9 mouse cellular contexts compared by ENCODE assay signal in genomic region chr9:50235908-50236307, GRCm38 (mm10).
DNase-seq lines count a peak whose midpoint lies in the region; ATAC-seq and TF ChIP-seq lines count a peak whose summit lies in the region.
"Had no signal": no experiment of that assay in that cellular context is flagged by ENCODE, and none has a peak within 500 bp of the region (broad histone marks: within the 10 kb centered on the region; RNA-seq: fewer than 3 reads in every experiment).

No protein-coding gene starts in this region.

- TF ChIP-seq POLR2A in kidney, adult 2 months (IDR thresholded peaks at IDR 0.05; ENCODE audit: low read depth, low read length), result no peak
- no peak for TF ChIP-seq POLR2A in brain, embryonic 14.5 days (IDR thresholded peaks at IDR 0.05; ENCODE audit: borderline replicate concordance, extremely low read depth, insufficient read depth, insufficient read length, poor library complexity, severe bottlenecking)

- no peaks in the 10 kb centered on the region for H3K4me1 ChIP-seq in kidney, adult 2 months (ENCODE audit: control insufficient read depth, insufficient read depth, low read length)
- H3K4me1 ChIP-seq in kidney, embryonic 16.5 days (ENCODE audit: insufficient read depth, low read length), result no peaks in the 10 kb centered on the region
- H3K4me1 ChIP-seq in forebrain, embryonic 15.5 days, result peaks cover 23% of the 10 kb centered on the region
- peaks cover 17% of the 10 kb centered on the region; the same call in 1 of the 2 replicates for H3K4me1 ChIP-seq in midbrain, embryonic 14.5 days (ENCODE audit: control insufficient read depth, insufficient read depth, low read length)
- H3K4me1 ChIP-seq in liver, embryonic 12.5 days, result no peaks in the 10 kb centered on the region
- H3K4me1 ChIP-seq: liver, embryonic 15.5 days had no signal

- H3K36me3 ChIP-seq in kidney, adult 2 months (ENCODE audit: control insufficient read depth, insufficient read depth, low read length), result no peaks in the 10 kb centered on the region
- no peaks in the 10 kb centered on the region for H3K36me3 ChIP-seq in kidney, embryonic 16.5 days (ENCODE audit: insufficient read depth, low read length)
- H3K36me3 ChIP-seq in forebrain, embryonic 15.5 days, result no peaks in the 10 kb centered on the region
- no peaks in the 10 kb centered on the region for H3K36me3 ChIP-seq in midbrain, embryonic 14.5 days (ENCODE audit: control insufficient read depth, insufficient read depth, low read length)
- H3K36me3 ChIP-seq in liver, embryonic 12.5 days, result no peaks in the 10 kb centered on the region
- H3K36me3 ChIP-seq: heart, embryonic 15.5 days; liver, embryonic 15.5 days had no signal

- no peaks in the 10 kb centered on the region for H3K9me3 ChIP-seq in kidney, embryonic 16.5 days (ENCODE audit: low read length)
- H3K9me3 ChIP-seq in forebrain, embryonic 15.5 days, result no peaks in the 10 kb centered on the region
- H3K9me3 ChIP-seq in midbrain, embryonic 14.5 days (ENCODE audit: control insufficient read depth, low read length), result no peaks in the 10 kb centered on the region
- H3K9me3 ChIP-seq in liver, embryonic 12.5 days (replicated peaks), result no peaks in the 10 kb centered on the region
- H3K9me3 ChIP-seq: heart, embryonic 15.5 days; liver, embryonic 15.5 days had no signal

- ATAC-seq in kidney, embryonic 16.5 days (ENCODE audit: low FRiP score, low TSS enrichment), result no peak
- ATAC-seq in forebrain, embryonic 15.5 days (replicated peaks), result peak; percentile 69
- ATAC-seq in midbrain, embryonic 14.5 days (ENCODE audit: low FRiP score, low TSS enrichment), result peak; percentile 46; the same call in 1 of the 2 replicates
- ATAC-seq in megakaryocyte progenitor cell, adult 5-6 weeks (replicated peaks; ENCODE audit: poor library complexity), result no peak
- no peak for ATAC-seq in liver, embryonic 12.5 days

- no peaks in the 10 kb centered on the region for H3K27me3 ChIP-seq in kidney, adult 2 months (replicated peaks; ENCODE audit: control insufficient read depth, insufficient read depth, low read length)
- H3K27me3 ChIP-seq in kidney, embryonic 16.5 days (ENCODE audit: insufficient read depth, low read length), result no peaks in the 10 kb centered on the region
- H3K27me3 ChIP-seq in forebrain, embryonic 15.5 days, result no peaks in the 10 kb centered on the region
- H3K27me3 ChIP-seq in midbrain, embryonic 14.5 days (ENCODE audit: control insufficient read depth, insufficient read depth, low read length), result no peaks in the 10 kb centered on the region
- H3K27me3 ChIP-seq in liver, embryonic 12.5 days (replicated peaks), result no peaks in the 10 kb centered on the region
- H3K27me3 ChIP-seq: heart, embryonic 15.5 days; liver, embryonic 15.5 days had no signal

- TF ChIP-seq CTCF in kidney, adult 2 months (conservative IDR thresholded peaks at IDR 0.05; ENCODE audit: insufficient read depth, insufficient read length, low read depth, low read length), result no peak
- no peak for TF ChIP-seq CTCF in brain, embryonic 14.5 days (IDR thresholded peaks at IDR 0.05; ENCODE audit: borderline replicate concordance, extremely low read depth, insufficient read depth, insufficient read length)

- H3K27ac ChIP-seq in kidney, adult 2 months (ENCODE audit: insufficient read depth, low read depth, low read length), result no peak overlapping the region
- no peak overlapping the region for H3K27ac ChIP-seq in kidney, embryonic 16.5 days (ENCODE audit: low read length)
- H3K27ac ChIP-seq in forebrain, embryonic 15.5 days (replicated peaks), result peak overlapping the region; percentile 47
- 0 out of 2 replicates have a peak overlapping the region, but pooled peaks have one; percentile 5 for H3K27ac ChIP-seq in midbrain, embryonic 14.5 days (replicated peaks; ENCODE audit: low read depth, low read length)
- no peak overlapping the region for H3K27ac ChIP-seq in liver, embryonic 12.5 days
- H3K27ac ChIP-seq: heart, embryonic 15.5 days; liver, embryonic 15.5 days had no signal

- H3K4me3 ChIP-seq in kidney, adult 2 months (ENCODE audit: insufficient read depth, low read depth, low read length), result no peak overlapping the region
- H3K4me3 ChIP-seq in kidney, embryonic 16.5 days (ENCODE audit: low read length), result no peak overlapping the region
- H3K4me3 ChIP-seq in forebrain, embryonic 15.5 days, result no peak overlapping the region
- no peak overlapping the region for H3K4me3 ChIP-seq in midbrain, embryonic 14.5 days (replicated peaks; ENCODE audit: low read depth, low read length)
- no peak overlapping the region for H3K4me3 ChIP-seq in liver, embryonic 12.5 days
- H3K4me3 ChIP-seq: heart, embryonic 15.5 days; liver, embryonic 15.5 days had no signal

- no peak overlapping the region for H3K9ac ChIP-seq in kidney, embryonic 16.5 days (replicated peaks; ENCODE audit: low read length)
- no peak overlapping the region for H3K9ac ChIP-seq in forebrain, embryonic 15.5 days (replicated peaks)
- no peak overlapping the region for H3K9ac ChIP-seq in midbrain, embryonic 14.5 days (replicated peaks; ENCODE audit: low read length)
- H3K9ac ChIP-seq in liver, embryonic 12.5 days, result no peak overlapping the region
- H3K9ac ChIP-seq: heart, embryonic 15.5 days; liver, embryonic 15.5 days had no signal

- H3K4me2 ChIP-seq in kidney, embryonic 16.5 days (replicated peaks; ENCODE audit: low read depth, low read length), result no peak overlapping the region
- no peak overlapping the region for H3K4me2 ChIP-seq in forebrain, embryonic 15.5 days (replicated peaks)
- no peak overlapping the region for H3K4me2 ChIP-seq in midbrain, embryonic 14.5 days (ENCODE audit: low read length)
- no peak overlapping the region for H3K4me2 ChIP-seq in liver, embryonic 12.5 days
- H3K4me2 ChIP-seq: heart, embryonic 15.5 days; liver, embryonic 15.5 days had no signal

- peak; percentile 11 for DNase-seq in kidney, adult 2 months
- DNase-seq in brain, embryonic 14.5 days (ENCODE audit: low read depth), result peak; percentile 95
- DNase-seq in midbrain, embryonic 14.5 days, result peak; percentile 65

- 48% methylated on average over 1 of the region's 1 CpGs for WGBS in kidney, adult 2 months
- WGBS in kidney, embryonic 16.5 days, result 65% methylated on average over 1 of the region's 1 CpGs
- WGBS in forebrain, embryonic 15.5 days, result 7% methylated on average over 1 of the region's 1 CpGs
- WGBS in midbrain, embryonic 14.5 days, result 9% methylated on average over 1 of the region's 1 CpGs
- WGBS in liver, embryonic 12.5 days (ENCODE audit: insufficient replicate concordance), result 33% methylated on average over 1 of the region's 1 CpGs

Comparison
In these comparisons a context has a peak if more than half of its experiments do, and no peak if none do; other contexts are left out.
1. DNase-seq: peak in every context shown above with its lines; median percentile 95 in brain, embryonic 14.5 days; 65 in midbrain, embryonic 14.5 days; 11 in kidney, adult 2 months.
2. H3K27ac ChIP-seq: peak in forebrain, embryonic 15.5 days (single experiment) and midbrain, embryonic 14.5 days (single experiment); none in kidney, adult 2 months (single experiment), kidney, embryonic 16.5 days (single experiment) and liver, embryonic 12.5 days (single experiment).
3. ATAC-seq: peak in forebrain, embryonic 15.5 days (single experiment) and midbrain, embryonic 14.5 days (single experiment); none in kidney, embryonic 16.5 days (single experiment), megakaryocyte progenitor cell, adult 5-6 weeks (single experiment) and liver, embryonic 12.5 days (single experiment).